In genomic region chr7:79808561-79808960, GRCm38 (mm10) we compare ENCODE assay signal across 23 mouse cellular contexts. TPM values are rescaled to one million over a fixed set of nuclear protein-coding genes. Genes with fewer than 3 reads are reported as not detected.
"Had no signal": no experiment of that assay in that cellular context is flagged by ENCODE, and none has a peak within 500 bp of the region (broad histone marks: within the 10 kb centered on the region; RNA-seq: fewer than 3 reads in every experiment).

No protein-coding gene starts in this region.

- DNase-seq: lung, embryonic 14.5 days; lung, postnatal 10 days; midbrain, embryonic 14.5 days; retina, postnatal 1 day; right cerebral cortex, adult 18-20 months; right cerebral cortex, postnatal 25 days; right cerebral cortex, postnatal 4 days; spleen, adult 18-20 months; thymus, adult 18-20 months; thymus, postnatal 14 days; thymus, postnatal 36 days had no signal

- H3K36me3 ChIP-seq: midbrain, embryonic 10.5 days; midbrain, embryonic 12.5 days; neural tube, embryonic 13.5 days; neural tube, embryonic 15.5 days had no signal

- H3K4me3 ChIP-seq: midbrain, embryonic 10.5 days; midbrain, embryonic 12.5 days; myocyte; neural tube, embryonic 13.5 days; neural tube, embryonic 15.5 days had no signal

- H3K4me2 ChIP-seq: lung, embryonic 14.5 days; midbrain, embryonic 12.5 days; neural tube, embryonic 13.5 days; neural tube, embryonic 15.5 days had no signal

- H3K9ac ChIP-seq: lung, embryonic 14.5 days; midbrain, embryonic 12.5 days; neural tube, embryonic 13.5 days; neural tube, embryonic 15.5 days had no signal

- ATAC-seq: midbrain, embryonic 16.5 days had no signal

- H3K4me1 ChIP-seq: midbrain, embryonic 12.5 days had no signal

- H3K9me3 ChIP-seq: midbrain, embryonic 10.5 days; midbrain, embryonic 12.5 days; neural tube, embryonic 13.5 days; neural tube, embryonic 15.5 days had no signal

- H3K27ac ChIP-seq: midbrain, embryonic 10.5 days; midbrain, embryonic 12.5 days; neural tube, embryonic 13.5 days; neural tube, embryonic 15.5 days had no signal

RNA-seq across cellular contexts. Expression of gene Mesp2, which starts 2.0 kb away (rescaled TPM):
- polyA plus RNA-seq: myocyte had no signal

RNA-seq across cellular contexts. Expression of gene Mesp1, which starts 15.0 kb away (rescaled TPM):
- total RNA-seq: megakaryocyte, adult 5-6 weeks; megakaryocyte-erythroid progenitor cell, adult 5-6 weeks had no signal
- polyA plus RNA-seq: lung, embryonic 14.5 days; lung, embryonic 16.5 days; midbrain, embryonic 12.5 days; myocyte; neural tube, embryonic 11.5 days; neural tube, embryonic 13.5 days; neural tube, embryonic 15.5 days; stomach, embryonic 14.5 days; stomach, embryonic 16.5 days had no signal

RNA-seq across cellular contexts. Expression of gene Anpep, which starts 52.3 kb away (rescaled TPM):
- total RNA-seq: megakaryocyte-erythroid progenitor cell, adult 5-6 weeks had no signal
